Mouse (Mus musculus): ENCODE measurements around the gene Zfhx3. TPM values are rescaled to one million over a fixed set of nuclear protein-coding genes. Genes with fewer than 3 reads are reported as not detected.

Gene Zfhx3
- polyA plus RNA-seq, 1 experiment from 2014 or later = 15.7 TPM

GRCm38 (mm10) chr8:108886599-108887255 lies 944.3 kb downstream of the Zfhx3 start:
- no peaks in the 10 kb centered on the region for H3K9me3 ChIP-seq (ENCODE audit: control insufficient read depth, low read length)
- H3K4me3 ChIP-seq (ENCODE audit: low read depth, low read length) = no peak overlapping the region
- peak overlapping the region; percentile 24 for H3K4me2 ChIP-seq (ENCODE audit: low read length)
- ATAC-seq (replicated peaks; ENCODE audit: low FRiP score, low TSS enrichment, low read depth) (no peak; the same call in 1 of the 2 replicates), DNase-seq (ENCODE audit: low spot score) (peak; percentile 91)
- WGBS = 26% methylated on average over 12 of the region's 12 CpGs
- H3K4me1 ChIP-seq (replicated peaks; ENCODE audit: control insufficient read depth, insufficient read depth, low read length) = peaks cover 33% of the 10 kb centered on the region
- no peaks in the 10 kb centered on the region for H3K27me3 ChIP-seq (replicated peaks; ENCODE audit: control insufficient read depth, insufficient read depth, low read length)
- 0 out of 2 replicates have a peak overlapping the region, but pooled peaks have one; percentile 2 for H3K9ac ChIP-seq (ENCODE audit: low read length)
- H3K27ac ChIP-seq (ENCODE audit: low read depth) = no peak overlapping the region
- no peaks in the 10 kb centered on the region for H3K36me3 ChIP-seq (ENCODE audit: control insufficient read depth, insufficient read depth, low read length)

- H3K4me1 ChIP-seq (replicated peaks; ENCODE audit: control insufficient read depth, insufficient read depth, low read length) = peaks cover 33% of the 10 kb centered on the region
- H3K4me3 ChIP-seq (ENCODE audit: low read depth, low read length) = no peak overlapping the region
- H3K9me3 ChIP-seq (ENCODE audit: control insufficient read depth, low read length) = no peaks in the 10 kb centered on the region
- peak overlapping the region; percentile 24; the same call in 1 of the 2 replicates for H3K4me2 ChIP-seq (ENCODE audit: low read length)
- 83% methylated on average over 14 of the region's 14 CpGs for WGBS
- no peak overlapping the region for H3K9ac ChIP-seq (ENCODE audit: low read length)
- no peaks in the 10 kb centered on the region for H3K27me3 ChIP-seq (replicated peaks; ENCODE audit: control insufficient read depth, insufficient read depth, low read length)
- no peak overlapping the region for H3K27ac ChIP-seq (ENCODE audit: low read depth)
- DNase-seq (ENCODE audit: low spot score) (no peak), ATAC-seq (replicated peaks; ENCODE audit: low FRiP score, low TSS enrichment, low read depth) (no peak)
- no peaks in the 10 kb centered on the region for H3K36me3 ChIP-seq (ENCODE audit: control insufficient read depth, insufficient read depth, low read length)
These were observed 944.8 kb downstream of the Zfhx3 start for GRCm38 (mm10) chr8:108887256-108887615.

- ATAC-seq (replicated peaks; ENCODE audit: low FRiP score, low TSS enrichment, low read depth) (no peak), DNase-seq (ENCODE audit: low spot score) (no peak)
- 88% methylated on average over 8 of the region's 8 CpGs for WGBS
- H3K27me3 ChIP-seq (replicated peaks; ENCODE audit: control insufficient read depth, insufficient read depth, low read length) = no peaks in the 10 kb centered on the region
- H3K4me1 ChIP-seq (replicated peaks; ENCODE audit: control insufficient read depth, insufficient read depth, low read length) = peaks cover 33% of the 10 kb centered on the region
- no peak overlapping the region for H3K9ac ChIP-seq (ENCODE audit: low read length)
- H3K36me3 ChIP-seq (ENCODE audit: control insufficient read depth, insufficient read depth, low read length) = no peaks in the 10 kb centered on the region
- no peaks in the 10 kb centered on the region for H3K9me3 ChIP-seq (ENCODE audit: control insufficient read depth, low read length)
- no peak overlapping the region for H3K4me3 ChIP-seq (ENCODE audit: low read depth, low read length)
- H3K27ac ChIP-seq (ENCODE audit: low read depth) = no peak overlapping the region
- H3K4me2 ChIP-seq (ENCODE audit: low read length) = no peak overlapping the region
These were observed 945.4 kb downstream of the Zfhx3 start for GRCm38 (mm10) chr8:108887890-108888289.

GRCm38 (mm10) chr8:108888924-108889323 lies 946.5 kb downstream of the Zfhx3 start:
- Histone ChIP-seq H3K27ac (ENCODE audit: low read depth) (peak overlapping the region; percentile 34; the same call in 1 of the 2 replicates), H3K9me3 (ENCODE audit: control insufficient read depth, low read length) (no peaks in the 10 kb centered on the region), H3K9ac (ENCODE audit: low read length) (no peak overlapping the region), H3K4me2 (ENCODE audit: low read length) (no peak overlapping the region), H3K4me3 (ENCODE audit: low read depth, low read length) (no peak overlapping the region), H3K4me1 (replicated peaks; ENCODE audit: control insufficient read depth, insufficient read depth, low read length) (peaks cover 33% of the 10 kb centered on the region), H3K36me3 (ENCODE audit: control insufficient read depth, insufficient read depth, low read length) (no peaks in the 10 kb centered on the region), H3K27me3 (replicated peaks; ENCODE audit: control insufficient read depth, insufficient read depth, low read length) (no peaks in the 10 kb centered on the region)
- WGBS = 48% methylated on average over 4 of the region's 4 CpGs
- ATAC-seq (replicated peaks; ENCODE audit: low FRiP score, low TSS enrichment, low read depth) (no peak), DNase-seq (ENCODE audit: low spot score) (no peak)

GRCm38 (mm10) chr8:108889406-108889805 lies 947.0 kb downstream of the Zfhx3 start:
- 42% methylated on average over 5 of the region's 5 CpGs for WGBS
- H3K27ac ChIP-seq (ENCODE audit: low read depth) = peak overlapping the region; percentile 34; the same call in 1 of the 2 replicates

GRCm38 (mm10) chr8:108894287-108894686 lies 951.8 kb downstream of the Zfhx3 start:
- H3K9ac ChIP-seq (ENCODE audit: low read length) = no peak overlapping the region
- H3K4me1 ChIP-seq (replicated peaks; ENCODE audit: control insufficient read depth, insufficient read depth, low read length) = peaks cover 52% of the 10 kb centered on the region
- H3K27me3 ChIP-seq (replicated peaks; ENCODE audit: control insufficient read depth, insufficient read depth, low read length) = no peaks in the 10 kb centered on the region
- no peak overlapping the region for H3K4me3 ChIP-seq (ENCODE audit: low read depth, low read length)
- H3K36me3 ChIP-seq (ENCODE audit: control insufficient read depth, insufficient read depth, low read length) = no peaks in the 10 kb centered on the region
- no peaks in the 10 kb centered on the region for H3K9me3 ChIP-seq (ENCODE audit: control insufficient read depth, low read length)
- ATAC-seq (replicated peaks; ENCODE audit: low FRiP score, low TSS enrichment, low read depth) (0 out of 2 replicates have a peak, but pooled peaks have one; percentile 26), DNase-seq (ENCODE audit: low spot score) (peak; percentile 65)
- H3K4me2 ChIP-seq (ENCODE audit: low read length) = peak overlapping the region; percentile 14; the same call in 1 of the 2 replicates
- WGBS = 15% methylated on average over 10 of the region's 10 CpGs
- H3K27ac ChIP-seq (ENCODE audit: low read depth) = peak overlapping the region; percentile 87

More at GRCm38 (mm10) chr8:108889406-108889805, 947.0 kb downstream of the Zfhx3 start:
- no peak for DNase-seq (ENCODE audit: low spot score)
- H3K4me1 ChIP-seq (replicated peaks; ENCODE audit: control insufficient read depth, insufficient read depth, low read length) = peaks cover 36% of the 10 kb centered on the region
- no peaks in the 10 kb centered on the region for H3K9me3 ChIP-seq (ENCODE audit: control insufficient read depth, low read length)
- no peaks in the 10 kb centered on the region for H3K36me3 ChIP-seq (ENCODE audit: control insufficient read depth, insufficient read depth, low read length)
- H3K4me2 ChIP-seq (ENCODE audit: low read length) = no peak overlapping the region
- no peak overlapping the region for H3K9ac ChIP-seq (ENCODE audit: low read length)
- H3K27me3 ChIP-seq (replicated peaks; ENCODE audit: control insufficient read depth, insufficient read depth, low read length) = no peaks in the 10 kb centered on the region
- ATAC-seq (replicated peaks; ENCODE audit: low FRiP score, low TSS enrichment, low read depth) = no peak
- no peak overlapping the region for H3K4me3 ChIP-seq (ENCODE audit: low read depth, low read length)

GRCm38 (mm10) chr8:108896468-108897346 lies 954.3 kb downstream of the Zfhx3 start:
- ATAC-seq (replicated peaks; ENCODE audit: low FRiP score, low TSS enrichment, low read depth) = no peak
- H3K9ac ChIP-seq (ENCODE audit: low read length) = no peak overlapping the region
- H3K4me1 ChIP-seq (replicated peaks; ENCODE audit: control insufficient read depth, insufficient read depth, low read length) = peaks cover 65% of the 10 kb centered on the region

GRCm38 (mm10) chr8:108897347-108898100 lies 955.1 kb downstream of the Zfhx3 start:
- peak overlapping the region; percentile 87 for H3K27ac ChIP-seq (ENCODE audit: low read depth)
- no peak overlapping the region for H3K4me2 ChIP-seq (ENCODE audit: low read length)
- no peaks in the 10 kb centered on the region for H3K36me3 ChIP-seq (ENCODE audit: control insufficient read depth, insufficient read depth, low read length)
- peaks cover 65% of the 10 kb centered on the region for H3K4me1 ChIP-seq (replicated peaks; ENCODE audit: control insufficient read depth, insufficient read depth, low read length)
- no peak overlapping the region for H3K9ac ChIP-seq (ENCODE audit: low read length)
- H3K4me3 ChIP-seq (ENCODE audit: low read depth, low read length) = no peak overlapping the region
- ATAC-seq (replicated peaks; ENCODE audit: low FRiP score, low TSS enrichment, low read depth) = no peak
- no peak for DNase-seq (ENCODE audit: low spot score)
- no peaks in the 10 kb centered on the region for H3K9me3 ChIP-seq (ENCODE audit: control insufficient read depth, low read length)
- no peaks in the 10 kb centered on the region for H3K27me3 ChIP-seq (replicated peaks; ENCODE audit: control insufficient read depth, insufficient read depth, low read length)
- WGBS = 47% methylated on average over 7 of the region's 7 CpGs

More at GRCm38 (mm10) chr8:108896468-108897346, 954.3 kb downstream of the Zfhx3 start:
- Histone ChIP-seq H3K4me3 (ENCODE audit: low read depth, low read length) (no peak overlapping the region), H3K36me3 (ENCODE audit: control insufficient read depth, insufficient read depth, low read length) (no peaks in the 10 kb centered on the region), H3K4me2 (ENCODE audit: low read length) (no peak overlapping the region), H3K27ac (ENCODE audit: low read depth) (peak overlapping the region; percentile 87), H3K9me3 (ENCODE audit: control insufficient read depth, low read length) (no peaks in the 10 kb centered on the region), H3K27me3 (replicated peaks; ENCODE audit: control insufficient read depth, insufficient read depth, low read length) (no peaks in the 10 kb centered on the region)
- DNase-seq (ENCODE audit: low spot score) = peak; percentile 78
- WGBS = 54% methylated on average over 18 of the region's 18 CpGs
